Mouse (Mus musculus): ENCODE measurements around the gene Olfr1408. TPM values are rescaled to one million over a fixed set of nuclear protein-coding genes. Genes with fewer than 3 reads are reported as not detected.

The Olfr1408 gene
- polyA plus RNA-seq (2015; fragmentation: Illumina TruSeq; extraction: RNeasy Lipid Tissue Mini Kit (QIAGEN cat#74804); ENCODE audit: low read depth, low replicate concordance) = not detected

DNA sequence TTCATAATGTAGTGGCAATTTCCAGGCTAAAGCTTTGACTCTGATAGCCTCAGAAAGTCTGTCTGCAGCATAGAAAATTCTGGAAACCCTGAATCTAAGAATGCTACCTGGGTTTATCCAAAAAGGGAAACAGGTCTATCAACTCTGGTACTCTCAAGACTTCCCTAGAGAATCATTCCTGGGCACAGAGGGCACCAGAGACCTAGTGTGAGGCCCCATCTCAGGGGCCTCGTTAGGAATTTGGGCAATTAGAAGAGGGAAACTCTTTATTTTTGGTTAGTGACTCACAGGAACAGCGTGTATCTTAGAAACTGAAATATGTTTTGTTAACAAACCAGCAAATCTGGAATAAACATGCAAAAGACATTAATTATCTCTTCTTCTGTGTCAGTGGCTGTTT lies at the start of gene Olfr1408:
Olfr1408 (minus strand) TSS at position 101 of the 400 bp plus-strand sequence.

Other genes with a start within 250 kb of the Olfr1408 start
- not detected for gene Apcs, start 242.3 kb downstream of the Olfr1408 start, polyA plus RNA-seq (2015; fragmentation: Illumina TruSeq; extraction: RNeasy Lipid Tissue Mini Kit (QIAGEN cat#74804); ENCODE audit: low read depth, low replicate concordance)
- gene Olfr16, start 187.0 kb downstream of the Olfr1408 start, polyA plus RNA-seq (2015; fragmentation: Illumina TruSeq; extraction: RNeasy Lipid Tissue Mini Kit (QIAGEN cat#74804); ENCODE audit: low read depth, low replicate concordance) = not detected
- not detected for gene Olfr1406, start 53.3 kb upstream of the Olfr1408 start, polyA plus RNA-seq (2015; fragmentation: Illumina TruSeq; extraction: RNeasy Lipid Tissue Mini Kit (QIAGEN cat#74804); ENCODE audit: low read depth, low replicate concordance)
- not detected for gene Olfr218, start 60.4 kb upstream of the Olfr1408 start, polyA plus RNA-seq (2015; fragmentation: Illumina TruSeq; extraction: RNeasy Lipid Tissue Mini Kit (QIAGEN cat#74804); ENCODE audit: low read depth, low replicate concordance)
- gene Olfr1404, start 75.0 kb upstream of the Olfr1408 start, polyA plus RNA-seq (2015; fragmentation: Illumina TruSeq; extraction: RNeasy Lipid Tissue Mini Kit (QIAGEN cat#74804); ENCODE audit: low read depth, low replicate concordance) = not detected
- gene Fcer1a, start 89.8 kb upstream of the Olfr1408 start, polyA plus RNA-seq (2015; fragmentation: Illumina TruSeq; extraction: RNeasy Lipid Tissue Mini Kit (QIAGEN cat#74804); ENCODE audit: low read depth, low replicate concordance) = not detected
- gene Olfr418, start 128.6 kb upstream of the Olfr1408 start, polyA plus RNA-seq (2015; fragmentation: Illumina TruSeq; extraction: RNeasy Lipid Tissue Mini Kit (QIAGEN cat#74804); ENCODE audit: low read depth, low replicate concordance) = not detected
- gene Mptx2, start 140.4 kb upstream of the Olfr1408 start, polyA plus RNA-seq (2015; fragmentation: Illumina TruSeq; extraction: RNeasy Lipid Tissue Mini Kit (QIAGEN cat#74804); ENCODE audit: low read depth, low replicate concordance) = not detected
- gene Ackr1, start 196.4 kb upstream of the Olfr1408 start, polyA plus RNA-seq (2015; fragmentation: Illumina TruSeq; extraction: RNeasy Lipid Tissue Mini Kit (QIAGEN cat#74804); ENCODE audit: low read depth, low replicate concordance) = 43.9 TPM
- 6.1 TPM for gene Aim2, start 213.5 kb upstream of the Olfr1408 start, polyA plus RNA-seq (2015; fragmentation: Illumina TruSeq; extraction: RNeasy Lipid Tissue Mini Kit (QIAGEN cat#74804); ENCODE audit: low read depth, low replicate concordance)
- gene Cadm3, start 230.3 kb upstream of the Olfr1408 start, polyA plus RNA-seq (2015; fragmentation: Illumina TruSeq; extraction: RNeasy Lipid Tissue Mini Kit (QIAGEN cat#74804); ENCODE audit: low read depth, low replicate concordance) = 269 TPM

Measured in brain, adult 10 weeks (tissue).